Mouse (Mus musculus): ENCODE measurements around the gene Fbxo6. TPM values are rescaled to one million over a fixed set of nuclear protein-coding genes. Genes with fewer than 3 reads are reported as not detected.
A peak's percentile ranks its signal among the peaks of the same experiment; 100 is the strongest.

The Fbxo6 gene
- polyA plus RNA-seq, 1 experiment from 2014 or later: 18.6 TPM

DNA sequence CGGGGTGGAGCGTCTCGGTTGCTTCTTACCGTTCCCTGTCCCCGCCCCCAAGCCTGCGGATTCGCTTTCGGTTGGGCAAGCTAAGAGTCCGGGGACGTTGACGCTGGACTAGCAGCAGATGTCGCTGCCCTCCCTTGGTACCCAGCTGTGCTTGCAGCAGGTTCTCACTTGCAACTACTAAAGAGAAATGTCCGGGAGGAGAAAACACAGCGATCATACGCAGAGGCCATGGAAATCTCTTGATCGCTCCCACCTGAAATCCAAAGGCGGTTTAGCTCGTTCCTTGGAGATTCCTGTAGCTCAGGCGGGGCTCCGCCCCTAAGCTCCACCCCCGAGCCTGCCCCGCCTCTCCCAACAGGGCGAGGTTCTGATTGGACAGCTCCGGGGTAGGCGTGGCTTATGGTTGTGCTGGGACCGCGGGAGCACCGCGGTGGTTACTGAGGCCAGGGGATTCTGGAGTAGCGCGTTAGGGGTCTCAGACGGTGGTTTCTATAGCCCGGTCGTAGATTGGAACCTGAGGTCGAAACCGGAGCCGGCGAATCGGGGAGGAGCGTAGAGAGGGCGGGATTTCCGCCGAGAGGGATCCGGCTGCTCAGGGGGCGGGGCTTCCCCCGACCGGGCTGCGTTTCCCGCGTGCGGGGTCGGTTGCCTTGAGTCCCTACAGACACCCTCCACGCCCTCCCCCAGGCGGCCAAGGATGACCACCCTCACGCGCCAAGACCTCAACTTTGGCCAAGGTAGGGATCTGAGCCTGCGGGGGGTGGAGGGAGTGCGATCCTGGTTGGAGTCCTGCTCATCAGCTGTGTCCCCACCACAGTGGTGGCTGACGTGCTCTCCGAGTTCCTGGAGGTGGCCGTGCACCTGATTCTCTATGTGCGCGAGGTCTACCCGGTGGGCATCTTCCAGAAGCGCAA is 11.6 kb downstream of the Fbxo6 start:
- peaks cover 29% of the 10 kb centered on the region for H3K27me3 ChIP-seq (replicated peaks)
- H3K9ac ChIP-seq: peak overlapping the region; percentile 87
- H3K4me1 ChIP-seq: peaks cover 11% of the 10 kb centered on the region; the same call in 1 of the 2 replicates
- peak; percentile 89 for ATAC-seq (ENCODE audit: extremely low read depth, insufficient number of reproducible peaks, low FRiP score, low TSS enrichment)
- H3K4me3 ChIP-seq: peak overlapping the region; percentile 80
- H3K27ac ChIP-seq (replicated peaks): peak overlapping the region; percentile 85
- peak overlapping the region; percentile 95 for H3K4me2 ChIP-seq
- H3K9me3 ChIP-seq: no peaks in the 10 kb centered on the region
- under 1% methylated on average over 65 of the region's 65 CpGs for WGBS
- H3K36me3 ChIP-seq: peaks cover 14% of the 10 kb centered on the region

GRCm38 (mm10) chr4:148139767-148140097 is 12.2 kb downstream of the Fbxo6 start:
- H3K27me3 ChIP-seq (replicated peaks): peaks cover 34% of the 10 kb centered on the region
- peaks cover 8% of the 10 kb centered on the region; the same call in 1 of the 2 replicates for H3K36me3 ChIP-seq
- peak overlapping the region; percentile 80 for H3K4me3 ChIP-seq
- no peaks in the 10 kb centered on the region for H3K9me3 ChIP-seq
- H3K4me1 ChIP-seq: peaks cover 11% of the 10 kb centered on the region; the same call in 1 of the 2 replicates
- under 1% methylated on average over 12 of the region's 12 CpGs for WGBS
- peak overlapping the region; percentile 95 for H3K4me2 ChIP-seq
- peak overlapping the region; percentile 87 for H3K9ac ChIP-seq
- H3K27ac ChIP-seq (replicated peaks): no peak overlapping the region
- no peak for ATAC-seq (ENCODE audit: extremely low read depth, insufficient number of reproducible peaks, low FRiP score, low TSS enrichment)

DNA sequence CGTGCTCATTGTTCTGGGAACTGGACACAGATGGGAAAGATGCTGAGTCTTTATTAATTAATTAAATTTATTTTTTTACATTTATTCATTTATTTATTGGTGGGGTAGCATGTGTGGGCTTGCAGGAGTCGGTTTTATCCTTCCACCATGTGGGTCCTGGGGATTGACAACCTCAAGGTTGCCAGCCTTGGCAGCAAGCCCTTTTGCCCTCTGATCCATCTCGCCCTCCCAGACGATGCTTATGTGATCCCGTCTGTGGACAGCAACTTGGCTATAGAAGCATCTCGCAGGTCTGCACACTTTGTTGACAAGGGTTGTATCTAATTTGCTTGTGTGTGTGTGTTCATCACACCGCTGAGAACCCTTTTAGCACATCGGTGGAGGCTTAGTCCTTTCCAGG is 14.4 kb downstream of the Fbxo6 start:
- Histone ChIP-seq H3K9ac (no peak overlapping the region), H3K27me3 (replicated peaks) (peaks cover 52% of the 10 kb centered on the region), H3K4me2 (no peak overlapping the region), H3K9me3 (no peaks in the 10 kb centered on the region), H3K4me3 (no peak overlapping the region), H3K36me3 (no peaks in the 10 kb centered on the region), H3K4me1 (peaks cover 11% of the 10 kb centered on the region; the same call in 1 of the 2 replicates), H3K27ac (replicated peaks) (no peak overlapping the region)
- 58% methylated on average over 8 of the region's 8 CpGs for WGBS
- ATAC-seq (ENCODE audit: extremely low read depth, insufficient number of reproducible peaks, low FRiP score, low TSS enrichment): no peak

- Histone ChIP-seq H3K27me3 (replicated peaks) (peaks cover 77% of the 10 kb centered on the region), H3K4me1 (peaks cover 22% of the 10 kb centered on the region), H3K9ac (no peak overlapping the region), H3K27ac (replicated peaks) (no peak overlapping the region), H3K36me3 (no peaks in the 10 kb centered on the region), H3K9me3 (no peaks in the 10 kb centered on the region), H3K4me3 (no peak overlapping the region), H3K4me2 (no peak overlapping the region)
- 62% methylated on average over 8 of the region's 8 CpGs for WGBS
- no peak for ATAC-seq (ENCODE audit: extremely low read depth, insufficient number of reproducible peaks, low FRiP score, low TSS enrichment)
Measured at GRCm38 (mm10) chr4:148134988-148135387, 17.0 kb downstream of the Fbxo6 start.

GRCm38 (mm10) chr4:148131497-148132081 is 20.4 kb downstream of the Fbxo6 start:
- H3K9ac ChIP-seq: no peak overlapping the region; the same call in 1 of the 2 replicates
- peak overlapping the region; percentile 96 for H3K4me2 ChIP-seq
- no peaks in the 10 kb centered on the region for H3K36me3 ChIP-seq
- peaks cover 83% of the 10 kb centered on the region for H3K27me3 ChIP-seq (replicated peaks)
- no peaks in the 10 kb centered on the region for H3K9me3 ChIP-seq
- no peak overlapping the region for H3K27ac ChIP-seq (replicated peaks)
- peaks cover 16% of the 10 kb centered on the region for H3K4me1 ChIP-seq
- WGBS: 2% methylated on average over 21 of the region's 21 CpGs
- ATAC-seq (ENCODE audit: extremely low read depth, insufficient number of reproducible peaks, low FRiP score, low TSS enrichment): no peak
- peak overlapping the region; percentile 63 for H3K4me3 ChIP-seq

DNA sequence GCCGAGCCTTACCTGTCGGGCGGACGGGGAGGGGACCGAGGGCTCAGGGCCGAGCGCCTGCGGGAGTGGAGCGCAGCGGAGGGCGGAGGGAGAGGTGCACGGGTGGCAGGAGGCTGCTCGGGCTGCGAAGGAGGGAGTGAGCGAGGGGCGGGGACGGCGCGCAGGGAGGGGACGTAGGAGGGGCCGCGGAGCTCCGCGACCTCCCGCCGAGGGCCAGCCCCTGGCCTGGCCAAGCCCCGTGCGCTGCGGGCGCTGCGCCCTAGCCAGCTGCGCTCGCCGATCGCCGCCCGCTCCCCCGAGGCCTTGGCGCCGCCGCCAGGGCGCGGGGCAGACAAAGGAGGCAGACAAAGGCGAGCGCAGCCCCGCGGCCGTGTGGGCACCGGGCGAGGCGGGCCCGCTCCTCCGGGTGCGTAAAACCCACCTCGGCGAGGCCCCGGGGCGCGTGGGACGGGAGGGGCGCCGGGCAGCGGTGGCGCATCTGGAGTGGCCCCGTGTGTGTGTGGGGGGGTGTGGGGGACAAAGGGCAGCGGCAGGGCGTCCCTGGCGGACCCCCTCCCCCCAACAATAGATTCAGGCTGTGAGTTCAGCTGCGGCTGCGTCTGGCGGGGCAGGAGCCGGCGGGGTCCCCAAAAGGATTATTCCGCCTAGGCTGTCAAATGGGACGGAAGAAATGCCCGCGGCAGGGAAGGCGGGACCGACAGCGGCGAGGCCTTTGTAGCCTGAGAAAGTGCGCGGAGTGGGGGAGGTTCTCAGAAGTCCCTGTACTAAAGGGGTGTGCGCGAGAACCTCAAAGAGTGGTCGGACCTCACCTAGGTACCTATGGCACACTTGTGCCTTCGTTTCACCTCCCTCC is 21.2 kb downstream of the Fbxo6 start, which contains the start of gene Draxin:
Gene Draxin (minus strand): TSS at position 138 of the 853 bp plus-strand sequence.
- WGBS: under 1% methylated on average over 80 of the region's 87 CpGs
- 0 out of 2 replicates have a peak, but pooled peaks have one; percentile 38 for ATAC-seq (ENCODE audit: extremely low read depth, insufficient number of reproducible peaks, low FRiP score, low TSS enrichment)
- H3K36me3 ChIP-seq: no peaks in the 10 kb centered on the region
- no peaks in the 10 kb centered on the region for H3K9me3 ChIP-seq
- no peak within 1 kb of the TSS for H3K27ac ChIP-seq (replicated peaks)
- H3K4me2 ChIP-seq: peak within 1 kb of the TSS; percentile 96
- H3K27me3 ChIP-seq (replicated peaks): peaks cover 91% of the 10 kb centered on the region
- peak within 1 kb of the TSS; percentile 63 for H3K4me3 ChIP-seq
- peak within 1 kb of the TSS; percentile 77 for H3K9ac ChIP-seq
- peaks cover 16% of the 10 kb centered on the region for H3K4me1 ChIP-seq

DNA sequence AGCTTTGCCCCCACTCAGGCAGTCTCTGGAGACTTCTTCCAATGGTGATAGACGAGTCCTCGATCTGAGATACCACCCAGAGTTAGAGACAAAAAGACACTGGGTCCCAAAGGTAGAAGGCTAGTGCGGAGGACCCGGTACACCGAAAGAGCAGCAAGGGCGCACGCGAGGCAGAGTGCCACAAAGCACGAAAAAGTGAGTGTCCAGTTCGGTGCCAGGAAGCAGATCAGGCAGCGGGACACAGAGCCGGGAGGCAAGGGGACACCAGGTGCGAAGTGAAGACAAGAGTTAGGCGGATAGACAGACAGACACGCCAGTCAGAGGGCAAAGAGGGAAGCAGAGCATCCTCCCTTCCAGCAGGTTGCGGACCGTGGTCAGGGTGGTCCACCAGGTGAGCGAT is 21.8 kb downstream of the Fbxo6 start, which contains the start of gene Mad2l2:
Gene Mad2l2 (plus strand): TSS at position 252 of the 400 bp plus-strand sequence.
- peaks cover 95% of the 10 kb centered on the region for H3K27me3 ChIP-seq (replicated peaks)
- no peak for ATAC-seq (ENCODE audit: extremely low read depth, insufficient number of reproducible peaks, low FRiP score, low TSS enrichment)

DNA sequence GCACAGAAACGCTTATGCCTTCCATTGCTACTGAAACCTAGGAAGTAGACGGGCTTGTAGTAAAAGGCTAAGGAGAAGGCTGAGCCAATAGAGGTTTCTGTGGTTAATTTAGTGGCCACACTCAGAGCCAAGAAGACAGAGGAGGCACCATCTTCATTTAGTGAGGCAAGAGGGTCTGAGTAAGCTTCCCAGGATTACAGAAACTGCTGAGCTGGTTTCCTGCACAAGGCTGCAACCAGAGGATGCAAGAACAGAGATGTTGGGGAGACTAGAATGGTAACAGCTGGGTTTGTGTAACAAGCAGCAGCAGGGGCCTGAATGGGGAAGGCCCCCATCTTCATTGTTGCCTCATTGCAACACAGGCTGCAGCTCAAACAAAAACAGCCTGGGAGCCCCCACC is 23.3 kb downstream of the Fbxo6 start:
- ATAC-seq (ENCODE audit: extremely low read depth, insufficient number of reproducible peaks, low FRiP score, low TSS enrichment): no peak
- Histone ChIP-seq H3K9ac (no peak overlapping the region), H3K4me3 (no peak overlapping the region), H3K4me2 (no peak overlapping the region), H3K27me3 (replicated peaks) (peaks cover 93% of the 10 kb centered on the region), H3K4me1 (peaks cover 16% of the 10 kb centered on the region), H3K36me3 (no peaks in the 10 kb centered on the region), H3K9me3 (no peaks in the 10 kb centered on the region), H3K27ac (replicated peaks) (no peak overlapping the region)
- 70% methylated on average over 2 of the region's 2 CpGs for WGBS

More for the DNA sequence above, 21.8 kb downstream of the Fbxo6 start, which contains the start of gene Mad2l2:
- WGBS: under 1% methylated on average over 18 of the region's 18 CpGs
- Histone ChIP-seq H3K9ac (peak within 1 kb of the TSS; percentile 77), H3K4me2 (peak within 1 kb of the TSS; percentile 96), H3K9me3 (no peaks in the 10 kb centered on the region), H3K4me3 (peak within 1 kb of the TSS; percentile 63), H3K4me1 (peaks cover 16% of the 10 kb centered on the region), H3K36me3 (no peaks in the 10 kb centered on the region), H3K27ac (replicated peaks) (no peak within 1 kb of the TSS)

- Histone ChIP-seq H3K9me3 (no peaks in the 10 kb centered on the region), H3K36me3 (no peaks in the 10 kb centered on the region), H3K27me3 (replicated peaks) (peaks cover 95% of the 10 kb centered on the region), H3K4me1 (peaks cover 16% of the 10 kb centered on the region), H3K4me2 (no peak overlapping the region), H3K9ac (no peak overlapping the region), H3K4me3 (no peak overlapping the region), H3K27ac (replicated peaks) (no peak overlapping the region)
- ATAC-seq (ENCODE audit: extremely low read depth, insufficient number of reproducible peaks, low FRiP score, low TSS enrichment): no peak
- 53% methylated on average over 1 of the region's 1 CpGs for WGBS
Measured at GRCm38 (mm10) chr4:148128241-148128640, 23.7 kb downstream of the Fbxo6 start.

DNA sequence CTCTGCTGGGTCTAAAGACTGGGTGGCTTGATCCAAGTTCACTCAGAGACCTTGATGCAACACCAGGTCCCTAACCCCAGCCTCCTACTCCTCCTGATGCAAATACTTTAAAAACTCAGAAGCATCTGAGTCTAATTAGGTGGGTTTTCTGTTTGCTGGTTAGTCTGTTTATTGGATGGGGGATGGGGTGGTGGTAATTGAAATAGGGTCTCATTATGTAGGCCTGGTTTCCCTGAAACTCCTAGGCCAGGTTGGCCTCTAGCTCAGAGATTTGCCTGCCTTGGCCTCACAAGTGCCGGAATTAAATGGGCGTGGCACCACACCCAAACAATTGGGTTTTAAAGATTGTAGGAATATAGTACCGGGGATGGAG is 29.3 kb downstream of the Fbxo6 start:
- Histone ChIP-seq H3K4me2 (no peak overlapping the region), H3K27me3 (replicated peaks) (peaks cover 65% of the 10 kb centered on the region), H3K4me1 (no peaks in the 10 kb centered on the region), H3K36me3 (no peaks in the 10 kb centered on the region), H3K9me3 (no peaks in the 10 kb centered on the region), H3K4me3 (no peak overlapping the region), H3K9ac (no peak overlapping the region), H3K27ac (replicated peaks) (no peak overlapping the region)
- ATAC-seq (ENCODE audit: extremely low read depth, insufficient number of reproducible peaks, low FRiP score, low TSS enrichment): no peak
- 78% methylated on average over 3 of the region's 3 CpGs for WGBS

Data from heart, embryonic 13.5 days (tissue).